Mouse (Mus musculus) kidney, embryonic 15.5 days (tissue): Measurements from ENCODE around the gene Tcf25. TPM values are rescaled to one million over a fixed set of nuclear protein-coding genes. Genes with fewer than 3 reads are reported as not detected.

Experiments
- ATAC-seq: fragments of 200-750 bp; cut with Nextera tagmentation; replicated peaks from 2 replicates; pipeline ENCODE4 v1.8.0; 2017; ENCODE audit warnings: moderate TSS enrichment; ENCODE audit not compliant: low FRiP score
- H3K27ac ChIP-seq: fragments of 300-500 bp; sonication (generic); 2 replicates; pipeline ENCODE4 v1.5.1; 2015; ENCODE audit warnings: mild to moderate bottlenecking, inconsistent platforms
- H3K27me3 ChIP-seq: fragments of 300-500 bp; sonication (generic); 2 replicates; pipeline ENCODE4 v1.6.1; 2015; ENCODE audit warnings: inconsistent platforms
- H3K36me3 ChIP-seq: fragments of 300-500 bp; sonication (generic); 2 replicates; pipeline ENCODE4 v1.6.1; 2015; ENCODE audit warnings: inconsistent platforms
- H3K4me1 ChIP-seq: fragments of 300-500 bp; sonication (generic); 2 replicates; pipeline ENCODE4 v1.6.1; 2015; ENCODE audit warnings: inconsistent platforms
- H3K4me2 ChIP-seq: fragments of 300-500 bp; sonication (generic); 2 replicates; pipeline ENCODE4 v1.6.1; 2015; ENCODE audit warnings: moderate library complexity, mild to moderate bottlenecking, inconsistent platforms
- H3K4me3 ChIP-seq: fragments of 300-500 bp; sonication (generic); replicated peaks from 2 replicates; pipeline ENCODE4 v1.5.1; 2015; ENCODE audit warnings: mild to moderate bottlenecking, inconsistent platforms
- H3K9ac ChIP-seq: fragments of 300-500 bp; sonication (generic); 2 replicates; pipeline ENCODE4 v1.6.1; 2015; ENCODE audit warnings: mild to moderate bottlenecking, inconsistent platforms
- H3K9me3 ChIP-seq: fragments of 300-500 bp; sonication (generic); replicated peaks from 2 replicates; pipeline ENCODE4 v1.6.1; 2016; ENCODE audit warnings: inconsistent platforms
- WGBS: fragments of 180-500 bp; shearing (Covaris S2); methylation state at CpG from one replicate; pipeline ENCODE4 v1.1.7; 2015; ENCODE audit warnings: mixed read lengths; 5-methylcytosine and 5-hydroxymethylcytosine counted together
- polyA plus RNA-seq: library from polyadenylated mRNA; unstranded; fragments of >200 nt; fragmentation: Nextera tagmentation; extraction: Ambion mirVana; gene quantifications from 2 replicates; pipeline ENCODE4 v1.2.1, GENCODE M21; 2015

The Tcf25 gene
- polyA plus RNA-seq, result 157 and 175 TPM in 2 replicates

DNA sequence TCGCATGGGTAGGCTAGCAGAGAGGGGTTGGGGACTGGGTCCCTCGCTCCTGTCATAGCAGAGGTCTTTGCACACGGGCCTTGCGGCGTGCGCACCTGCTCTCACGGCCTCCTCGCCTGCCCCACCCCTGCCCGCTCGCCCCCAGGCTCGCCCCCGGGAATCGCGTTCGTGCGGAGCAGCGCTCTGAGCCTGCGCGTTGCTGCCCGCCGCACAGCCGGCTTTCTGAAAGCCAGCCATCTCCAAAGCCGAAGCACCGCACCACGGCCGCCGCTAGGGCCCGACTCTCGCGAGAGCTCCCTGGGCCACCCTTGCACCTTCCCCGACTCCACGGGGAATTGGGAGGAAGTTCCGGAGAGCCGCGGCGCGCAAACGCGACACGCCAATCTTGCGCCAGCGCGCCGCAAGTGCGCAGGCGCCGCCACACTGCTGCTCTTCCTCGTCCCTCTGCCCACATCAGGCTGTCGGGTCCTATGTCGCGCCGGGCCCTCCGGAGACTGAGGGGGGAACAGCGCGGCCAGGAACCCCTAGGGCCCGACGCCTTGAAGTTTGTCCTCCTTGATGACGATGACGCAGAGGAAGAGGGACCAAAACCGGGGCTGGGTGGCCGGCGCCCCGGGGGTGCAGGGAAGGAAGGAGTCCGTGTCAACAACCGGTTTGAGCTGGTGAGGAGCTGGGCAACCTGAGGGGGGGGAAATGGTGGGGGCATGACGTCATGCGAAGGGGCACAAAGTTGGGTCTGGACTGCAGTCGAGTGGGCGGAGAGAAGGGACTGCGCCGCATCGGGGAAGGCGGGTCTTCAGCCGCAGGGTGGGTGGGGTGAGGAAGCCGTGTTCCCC is at the start of gene Tcf25:
Gene Tcf25, plus strand, starts transcription at position 351 of the 836 bp plus-strand sequence.
- H3K9ac ChIP-seq, result peak within 1 kb of the TSS; percentile 83
- H3K4me1 ChIP-seq, result peaks cover 19% of the 10 kb centered on the region
- no peaks in the 10 kb centered on the region for H3K27me3 ChIP-seq
- H3K4me3 ChIP-seq, result peak within 1 kb of the TSS; percentile 91
- H3K27ac ChIP-seq, result peak within 1 kb of the TSS; percentile 99
- ATAC-seq, result peak; percentile 92
- H3K9me3 ChIP-seq, result no peaks in the 10 kb centered on the region
- WGBS, result under 1% methylated on average over 75 of the region's 75 CpGs
- peak within 1 kb of the TSS; percentile 90 for H3K4me2 ChIP-seq
- peaks cover 22% of the 10 kb centered on the region for H3K36me3 ChIP-seq

DNA sequence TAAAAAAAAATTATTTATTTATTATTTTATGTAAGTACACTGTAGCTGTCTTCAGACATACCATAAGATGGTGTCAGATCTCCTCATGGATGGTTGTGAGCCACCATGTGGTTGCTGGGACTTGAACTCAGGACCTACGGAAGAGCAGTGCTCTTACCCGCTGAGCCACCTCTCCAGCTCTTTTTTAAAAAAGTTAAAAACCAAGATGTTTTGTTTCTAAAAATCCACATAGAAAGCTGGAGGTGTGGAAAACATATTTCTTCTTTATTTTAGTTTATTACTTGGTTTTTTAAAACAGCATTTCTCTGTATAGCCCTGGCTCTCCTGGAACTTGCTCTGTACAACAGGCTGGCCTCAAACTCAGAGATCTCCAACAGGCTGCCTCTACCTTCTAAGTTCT is 45.0 kb upstream of the Tcf25 start:
- 93% methylated on average over 2 of the region's 2 CpGs for WGBS

DNA sequence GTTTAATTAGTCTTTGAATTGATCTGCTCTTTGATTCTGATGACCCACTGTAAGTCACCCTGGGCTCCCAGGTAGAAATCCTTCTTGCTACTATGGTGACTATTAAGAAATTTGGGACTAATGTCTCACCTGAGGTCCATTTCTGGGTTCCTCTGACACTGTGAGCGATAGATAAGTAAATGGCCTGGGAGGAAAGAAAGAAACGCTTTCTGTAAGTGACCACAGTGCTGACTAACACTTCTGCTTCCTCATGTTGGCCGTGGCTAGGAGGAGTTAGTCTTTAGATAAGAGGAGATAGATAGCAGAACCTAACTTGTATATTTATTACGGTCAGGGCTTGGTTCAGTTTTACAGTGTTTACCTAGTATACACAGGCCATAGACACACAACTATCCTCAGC is 44.2 kb upstream of the Tcf25 start:
- H3K27me3 ChIP-seq, result peaks cover 13% of the 10 kb centered on the region
- no peak overlapping the region for H3K4me3 ChIP-seq
- peaks cover 41% of the 10 kb centered on the region for H3K4me1 ChIP-seq
- ATAC-seq, result no peak
- no peaks in the 10 kb centered on the region for H3K36me3 ChIP-seq
- no peak overlapping the region for H3K27ac ChIP-seq
- H3K9me3 ChIP-seq, result 0 out of 2 replicates have a peak, but pooled peaks cover 3% of the 10 kb centered on the region
- H3K9ac ChIP-seq, result no peak overlapping the region
- 76% methylated on average over 4 of the region's 4 CpGs for WGBS
- H3K4me2 ChIP-seq, result no peak overlapping the region

More for the DNA sequence above, 45.0 kb upstream of the Tcf25 start:
- peaks cover 5% of the 10 kb centered on the region; the same call in 1 of the 2 replicates for H3K27me3 ChIP-seq
- H3K9me3 ChIP-seq, result 0 out of 2 replicates have a peak, but pooled peaks cover 3% of the 10 kb centered on the region
- no peak overlapping the region for H3K9ac ChIP-seq
- ATAC-seq, result no peak
- no peak overlapping the region for H3K4me2 ChIP-seq
- no peaks in the 10 kb centered on the region for H3K36me3 ChIP-seq
- H3K4me3 ChIP-seq, result no peak overlapping the region
- H3K4me1 ChIP-seq, result peaks cover 33% of the 10 kb centered on the region
- H3K27ac ChIP-seq, result no peak overlapping the region

DNA sequence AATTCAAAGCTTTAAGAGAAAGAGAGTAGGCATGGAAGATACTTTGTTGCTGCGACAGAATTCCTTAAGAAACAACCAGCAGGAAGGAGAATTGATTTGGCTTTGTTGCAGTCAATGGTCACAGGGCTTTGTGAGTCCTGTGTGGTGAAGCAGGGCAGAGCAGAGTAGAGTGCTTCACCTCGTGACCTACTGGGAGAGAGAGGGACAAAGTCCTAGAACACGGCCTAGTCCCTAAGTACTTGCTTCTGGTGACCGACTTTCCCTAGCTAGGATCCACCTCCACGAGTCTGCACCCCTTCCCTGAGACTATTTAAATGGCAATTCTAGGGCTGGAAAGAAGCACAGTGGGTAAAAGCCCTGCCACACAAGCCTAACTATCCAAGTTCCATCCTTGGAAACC is 43.6 kb upstream of the Tcf25 start:
- Histone ChIP-seq H3K4me2 (no peak overlapping the region), H3K4me3 (no peak overlapping the region), H3K9me3 (0 out of 2 replicates have a peak, but pooled peaks cover 3% of the 10 kb centered on the region), H3K4me1 (peaks cover 42% of the 10 kb centered on the region), H3K27ac (no peak overlapping the region), H3K9ac (no peak overlapping the region), H3K27me3 (peaks cover 19% of the 10 kb centered on the region), H3K36me3 (no peaks in the 10 kb centered on the region)
- 72% methylated on average over 5 of the region's 5 CpGs for WGBS
- no peak for ATAC-seq

DNA sequence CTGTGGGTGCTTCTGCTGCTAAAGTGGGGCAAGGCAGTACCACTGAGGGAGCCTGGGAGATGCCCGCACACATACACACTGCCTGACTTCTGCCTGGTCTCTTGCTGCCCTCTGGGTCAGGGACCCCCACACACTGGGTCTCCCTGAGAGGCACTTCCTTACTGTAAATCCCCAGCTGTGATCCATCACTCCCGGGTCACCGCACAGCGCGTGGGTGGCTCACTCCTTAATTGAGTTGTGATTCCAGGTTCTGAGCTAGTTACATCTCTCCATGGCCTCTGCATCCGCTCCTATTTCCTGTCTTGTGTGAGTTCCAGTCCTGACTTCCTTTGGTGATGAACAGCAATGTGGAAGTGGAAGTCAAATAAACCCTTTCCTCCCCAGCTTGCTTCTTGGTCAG is 42.9 kb upstream of the Tcf25 start:
- 0 out of 2 replicates have a peak, but pooled peaks cover 3% of the 10 kb centered on the region for H3K9me3 ChIP-seq
- peaks cover 40% of the 10 kb centered on the region for H3K4me1 ChIP-seq
- H3K36me3 ChIP-seq, result no peaks in the 10 kb centered on the region
- no peak overlapping the region for H3K4me2 ChIP-seq
- H3K9ac ChIP-seq, result no peak overlapping the region
- no peak for ATAC-seq
- H3K27ac ChIP-seq, result no peak overlapping the region
- H3K27me3 ChIP-seq, result peaks cover 25% of the 10 kb centered on the region
- WGBS, result 23% methylated on average over 6 of the region's 6 CpGs
- H3K4me3 ChIP-seq, result no peak overlapping the region

DNA sequence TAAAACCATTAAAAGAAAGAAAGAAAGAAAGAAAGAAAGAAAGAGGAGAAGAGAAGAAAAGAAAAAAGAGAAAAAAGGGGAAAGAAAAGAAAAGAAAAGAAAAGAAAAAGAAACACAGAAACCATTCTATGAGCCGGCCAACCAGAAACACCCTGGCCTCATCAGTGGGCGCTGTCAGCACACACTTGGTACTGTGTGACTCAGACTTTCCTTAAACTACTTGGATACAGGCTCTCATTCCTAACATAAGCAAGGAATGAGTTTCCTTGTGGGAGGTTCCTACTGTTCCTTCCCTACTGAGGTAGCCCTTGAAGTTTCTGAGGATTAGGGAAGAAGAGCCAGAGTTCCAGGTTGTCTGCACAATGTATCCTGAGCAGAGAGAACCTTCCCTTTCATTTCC is 42.3 kb upstream of the Tcf25 start:
- Histone ChIP-seq H3K4me3 (no peak overlapping the region), H3K27ac (0 out of 2 replicates have a peak overlapping the region, but pooled peaks have one; percentile 37)
- no peak for ATAC-seq

GRCm38 (mm10) chr8:123331810-123332209 is 41.7 kb upstream of the Tcf25 start:
- Histone ChIP-seq H3K4me3 (peak overlapping the region; percentile 65), H3K27ac (0 out of 2 replicates have a peak overlapping the region, but pooled peaks have one; percentile 37), H3K4me2 (peak overlapping the region; percentile 92), H3K9me3 (0 out of 2 replicates have a peak, but pooled peaks cover 3% of the 10 kb centered on the region), H3K9ac (no peak overlapping the region), H3K4me1 (peaks cover 40% of the 10 kb centered on the region), H3K27me3 (peaks cover 24% of the 10 kb centered on the region), H3K36me3 (no peaks in the 10 kb centered on the region)
- no peak for ATAC-seq
- 25% methylated on average over 8 of the region's 8 CpGs for WGBS

More for the DNA sequence above, 42.3 kb upstream of the Tcf25 start:
- Histone ChIP-seq H3K4me1 (peaks cover 40% of the 10 kb centered on the region), H3K36me3 (no peaks in the 10 kb centered on the region), H3K9me3 (0 out of 2 replicates have a peak, but pooled peaks cover 3% of the 10 kb centered on the region), H3K9ac (no peak overlapping the region), H3K27me3 (peaks cover 24% of the 10 kb centered on the region), H3K4me2 (no peak overlapping the region)
- WGBS, result 83% methylated on average over 2 of the region's 2 CpGs

- Histone ChIP-seq H3K9me3 (0 out of 2 replicates have a peak, but pooled peaks cover 3% of the 10 kb centered on the region), H3K4me2 (peak within 1 kb of the TSS; percentile 92), H3K27me3 (peaks cover 24% of the 10 kb centered on the region), H3K36me3 (no peaks in the 10 kb centered on the region), H3K9ac (peak within 1 kb of the TSS; percentile 43; the same call in 1 of the 2 replicates), H3K4me3 (peak within 1 kb of the TSS; percentile 65), H3K27ac (0 out of 2 replicates have a peak within 1 kb of the TSS, but pooled peaks have one; percentile 37), H3K4me1 (peaks cover 37% of the 10 kb centered on the region)
- ATAC-seq, result peak; percentile 78
- WGBS, result under 1% methylated on average over 85 of the region's 85 CpGs
Observed at GRCm38 (mm10) chr8:123332262-123333090, 41.1 kb upstream of the Tcf25 start, which contains the start of gene Spire2. Gene Spire2 (plus strand): TSS chr8:123332713.

GRCm38 (mm10) chr8:123333091-123333587 is 40.4 kb upstream of the Tcf25 start:
- WGBS, result 1% methylated on average over 21 of the region's 21 CpGs
- H3K4me2 ChIP-seq, result peak overlapping the region; percentile 92

GRCm38 (mm10) chr8:123333864-123334263 is 39.7 kb upstream of the Tcf25 start:
- no peak for ATAC-seq
- Histone ChIP-seq H3K4me2 (peak overlapping the region; percentile 92), H3K4me1 (peaks cover 34% of the 10 kb centered on the region), H3K36me3 (no peaks in the 10 kb centered on the region), H3K4me3 (peak overlapping the region; percentile 65), H3K27ac (no peak overlapping the region), H3K27me3 (peaks cover 21% of the 10 kb centered on the region), H3K9me3 (0 out of 2 replicates have a peak, but pooled peaks cover 3% of the 10 kb centered on the region), H3K9ac (no peak overlapping the region)
- 12% methylated on average over 7 of the region's 7 CpGs for WGBS

More at GRCm38 (mm10) chr8:123333091-123333587, 40.4 kb upstream of the Tcf25 start:
- H3K27me3 ChIP-seq, result peaks cover 21% of the 10 kb centered on the region
- ATAC-seq, result no peak; the same call in 1 of the 2 replicates
- 0 out of 2 replicates have a peak, but pooled peaks cover 3% of the 10 kb centered on the region for H3K9me3 ChIP-seq
- H3K9ac ChIP-seq, result peak overlapping the region; percentile 43; the same call in 1 of the 2 replicates
- no peaks in the 10 kb centered on the region for H3K36me3 ChIP-seq
- H3K27ac ChIP-seq, result no peak overlapping the region
- peaks cover 34% of the 10 kb centered on the region for H3K4me1 ChIP-seq
- peak overlapping the region; percentile 65 for H3K4me3 ChIP-seq

DNA sequence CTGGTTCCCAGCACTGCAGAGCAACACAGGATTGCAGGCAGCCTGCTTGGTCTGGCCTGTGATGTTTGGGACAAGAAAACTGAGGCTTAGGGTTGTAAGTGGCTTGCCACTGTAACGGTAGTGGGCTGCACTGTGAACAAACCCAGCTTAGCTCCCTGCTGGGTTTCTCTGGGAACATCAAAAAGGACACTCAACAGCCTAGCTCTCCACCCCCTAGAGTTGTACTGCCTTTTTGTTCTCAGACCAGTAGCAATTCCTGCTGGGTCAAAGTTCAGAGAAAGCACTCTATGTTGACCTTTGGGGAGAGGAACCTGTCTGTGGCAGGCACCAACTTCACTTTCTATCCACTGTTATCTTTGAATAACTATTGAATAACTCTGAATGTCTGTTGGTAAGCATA is 39.1 kb upstream of the Tcf25 start:
- H3K9me3 ChIP-seq, result 0 out of 2 replicates have a peak, but pooled peaks cover 3% of the 10 kb centered on the region
- no peak overlapping the region for H3K27ac ChIP-seq
- ATAC-seq, result no peak
- H3K9ac ChIP-seq, result no peak overlapping the region
- WGBS, result 8% methylated on average over 1 of the region's 1 CpGs
- H3K36me3 ChIP-seq, result no peaks in the 10 kb centered on the region
- peaks cover 34% of the 10 kb centered on the region for H3K4me1 ChIP-seq
- H3K4me3 ChIP-seq, result peak overlapping the region; percentile 65; the same call in 1 of the 2 replicates
- H3K27me3 ChIP-seq, result peaks cover 21% of the 10 kb centered on the region
- peak overlapping the region; percentile 92 for H3K4me2 ChIP-seq
